Mouse (Mus musculus): ENCODE measurements around the gene Psmd9. TPM values are rescaled to one million over a fixed set of nuclear protein-coding genes. Genes with fewer than 3 reads are reported as not detected.
A peak's percentile ranks its signal among the peaks of the same experiment; 100 is the strongest.

The Psmd9 gene
- total and polyA plus RNA-seq, 2 experiments, result 28.5 to 29.8 TPM

DNA sequence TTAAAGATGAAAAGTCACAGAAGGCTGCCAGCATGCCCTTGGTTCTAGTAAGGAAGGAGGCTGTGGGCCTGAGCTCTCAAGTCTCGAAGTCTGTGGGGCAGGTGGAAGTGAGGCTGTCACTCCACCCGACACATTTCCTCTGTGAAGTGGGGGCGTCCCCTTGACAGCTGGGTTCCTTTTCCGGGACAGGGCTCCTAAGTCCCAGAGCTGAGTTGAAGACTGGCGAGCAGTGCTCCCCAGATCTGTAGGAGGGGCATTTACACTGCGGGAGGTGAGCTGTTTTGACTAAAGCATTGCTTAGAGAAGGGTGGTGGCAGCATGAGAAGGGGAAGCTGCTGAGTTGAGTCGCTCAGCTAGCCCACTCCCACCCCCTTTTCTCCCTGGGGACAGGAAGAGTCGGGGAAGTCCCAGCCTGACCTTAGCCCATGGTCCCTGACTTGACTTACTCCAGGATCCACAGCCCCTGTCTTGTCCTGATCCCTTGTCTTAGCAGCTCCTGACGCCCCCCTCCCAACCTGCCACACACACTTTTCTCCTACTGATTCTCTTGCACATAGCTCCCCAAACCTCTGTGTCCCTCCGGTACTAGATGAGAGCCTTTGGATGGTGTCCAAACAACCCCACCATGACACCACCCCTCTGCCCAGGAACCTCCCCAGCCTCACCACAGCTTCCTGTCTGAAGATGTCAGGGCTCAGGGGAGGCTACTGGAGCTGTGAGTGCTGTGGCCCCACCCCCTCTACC lies 40.6 kb upstream of the Psmd9 start:
- H3K36me3 ChIP-seq (ENCODE audit: control insufficient read depth, insufficient read depth, low read length), result peaks cover 1% of the 10 kb centered on the region; the same call in 1 of the 2 replicates
- 0 out of 2 replicates have a peak overlapping the region, but pooled peaks have one; percentile 8 for H3K9ac ChIP-seq (ENCODE audit: low read depth, low read length)
- 74% methylated on average over 10 of the region's 10 CpGs for WGBS
- H3K27me3 ChIP-seq (ENCODE audit: control insufficient read depth, insufficient read depth, low read length), result no peaks in the 10 kb centered on the region
- no peak overlapping the region for H3K27ac ChIP-seq (replicated peaks; ENCODE audit: insufficient read depth, low read depth, low read length)
- no peaks in the 10 kb centered on the region for H3K79me2 ChIP-seq (ENCODE audit: control insufficient read depth, insufficient read depth, low read length)
- no peak overlapping the region for H3K4me3 ChIP-seq (ENCODE audit: insufficient read depth, low read depth, low read length)
- H3K4me1 ChIP-seq (ENCODE audit: control insufficient read depth, insufficient read depth, low read length), result peaks cover 1% of the 10 kb centered on the region; the same call in 1 of the 2 replicates
- no peak for TF ChIP-seq CTCF (IDR thresholded peaks at IDR 0.05; ENCODE audit: low read depth, low read length)
- TF ChIP-seq POLR2A (IDR thresholded peaks at IDR 0.05; ENCODE audit: extremely low read depth, insufficient read depth, low read length), result no peak
- peak; percentile 20 for DNase-seq (ENCODE audit: extremely low read depth, low read depth, low spot score)

GRCm38 (mm10) chr5:123129170-123129757 lies 39.9 kb upstream of the Psmd9 start:
- 90% methylated on average over 10 of the region's 10 CpGs for WGBS
- peaks cover 6% of the 10 kb centered on the region for H3K4me1 ChIP-seq (ENCODE audit: control insufficient read depth, insufficient read depth, low read length)

DNA sequence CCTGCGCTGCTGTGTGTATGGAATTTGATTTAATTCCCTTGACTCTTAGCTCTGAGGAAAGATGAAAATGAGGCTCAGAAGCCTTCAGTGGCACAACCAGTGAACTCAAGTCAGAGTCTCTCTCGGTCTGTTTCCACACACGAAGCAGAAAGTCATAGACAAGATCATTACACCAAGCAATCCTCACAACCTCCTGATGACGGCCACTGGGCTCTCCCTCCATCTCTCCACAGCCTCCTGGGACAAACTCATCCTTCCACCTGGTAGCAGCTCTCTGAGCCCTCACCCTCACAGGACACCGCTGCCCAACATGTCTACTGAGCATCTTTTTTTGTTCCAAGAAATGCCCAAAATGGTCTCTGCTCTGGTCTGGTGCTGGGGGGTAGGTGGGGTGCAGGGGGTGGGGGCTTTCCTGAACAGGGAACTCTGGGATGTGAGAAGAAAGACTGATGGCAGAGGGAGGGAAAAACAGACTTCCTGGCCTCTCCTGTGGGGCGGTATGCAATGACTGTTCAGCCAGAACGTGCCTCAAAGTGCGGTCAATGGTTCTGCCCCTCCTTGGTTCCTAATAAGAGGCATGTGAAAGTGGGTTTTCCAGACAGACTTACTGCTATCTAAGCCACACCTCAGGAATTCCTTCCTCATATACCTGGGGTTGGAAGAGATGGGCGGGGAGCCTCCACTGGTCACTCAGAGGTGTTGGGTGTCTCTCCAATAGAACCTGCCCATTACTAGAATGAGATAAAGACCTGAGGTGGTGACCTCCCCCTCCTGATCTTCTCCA lies 39.0 kb upstream of the Psmd9 start:
- Histone ChIP-seq H3K9ac (ENCODE audit: low read depth, low read length) (no peak overlapping the region), H3K36me3 (ENCODE audit: control insufficient read depth, insufficient read depth, low read length) (peaks cover 6% of the 10 kb centered on the region; the same call in 1 of the 2 replicates), H3K4me3 (ENCODE audit: insufficient read depth, low read depth, low read length) (no peak overlapping the region), H3K27ac (replicated peaks; ENCODE audit: insufficient read depth, low read depth, low read length) (no peak overlapping the region), H3K4me1 (ENCODE audit: control insufficient read depth, insufficient read depth, low read length) (peaks cover 14% of the 10 kb centered on the region), H3K79me2 (ENCODE audit: control insufficient read depth, insufficient read depth, low read length) (no peaks in the 10 kb centered on the region), H3K27me3 (ENCODE audit: control insufficient read depth, insufficient read depth, low read length) (no peaks in the 10 kb centered on the region)
- WGBS, result 96% methylated on average over 9 of the region's 9 CpGs
- TF ChIP-seq POLR2A (IDR thresholded peaks at IDR 0.05; ENCODE audit: extremely low read depth, insufficient read depth, low read length), result no peak
- TF ChIP-seq CTCF (IDR thresholded peaks at IDR 0.05; ENCODE audit: low read depth, low read length), result no peak
- DNase-seq (ENCODE audit: extremely low read depth, low read depth, low spot score), result no peak

More at GRCm38 (mm10) chr5:123129170-123129757, 39.9 kb upstream of the Psmd9 start:
- no peaks in the 10 kb centered on the region for H3K27me3 ChIP-seq (ENCODE audit: control insufficient read depth, insufficient read depth, low read length)
- no peak overlapping the region for H3K9ac ChIP-seq (ENCODE audit: low read depth, low read length)
- H3K4me3 ChIP-seq (ENCODE audit: insufficient read depth, low read depth, low read length), result no peak overlapping the region
- no peaks in the 10 kb centered on the region for H3K79me2 ChIP-seq (ENCODE audit: control insufficient read depth, insufficient read depth, low read length)
- TF ChIP-seq POLR2A (IDR thresholded peaks at IDR 0.05; ENCODE audit: extremely low read depth, insufficient read depth, low read length) (no peak), CTCF (IDR thresholded peaks at IDR 0.05; ENCODE audit: low read depth, low read length) (no peak)
- DNase-seq (ENCODE audit: extremely low read depth, low read depth, low spot score), result no peak
- H3K36me3 ChIP-seq (ENCODE audit: control insufficient read depth, insufficient read depth, low read length), result peaks cover 6% of the 10 kb centered on the region; the same call in 1 of the 2 replicates
- H3K27ac ChIP-seq (replicated peaks; ENCODE audit: insufficient read depth, low read depth, low read length), result no peak overlapping the region

DNA sequence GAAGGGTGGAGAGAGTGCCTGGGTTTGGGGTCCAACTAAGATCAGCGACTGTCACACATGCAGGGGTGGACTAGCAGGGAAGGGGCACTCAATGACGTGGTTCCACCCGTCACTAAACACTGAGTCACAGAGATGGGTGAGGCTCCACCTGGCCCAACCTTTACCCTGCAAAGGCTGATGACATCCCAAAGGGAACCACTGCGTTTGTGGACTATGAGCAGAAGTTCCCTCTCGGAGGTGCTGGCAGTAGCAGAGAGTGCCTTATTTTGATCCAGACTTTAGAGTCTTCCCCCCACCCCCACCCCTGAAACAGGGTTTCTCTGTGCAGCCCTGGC lies 38.4 kb upstream of the Psmd9 start:
- WGBS, result 90% methylated on average over 5 of the region's 5 CpGs
- Histone ChIP-seq H3K4me3 (ENCODE audit: insufficient read depth, low read depth, low read length) (no peak overlapping the region), H3K9ac (ENCODE audit: low read depth, low read length) (no peak overlapping the region), H3K79me2 (ENCODE audit: control insufficient read depth, insufficient read depth, low read length) (no peaks in the 10 kb centered on the region), H3K36me3 (ENCODE audit: control insufficient read depth, insufficient read depth, low read length) (peaks cover 6% of the 10 kb centered on the region; the same call in 1 of the 2 replicates), H3K27ac (replicated peaks; ENCODE audit: insufficient read depth, low read depth, low read length) (no peak overlapping the region), H3K4me1 (ENCODE audit: control insufficient read depth, insufficient read depth, low read length) (peaks cover 15% of the 10 kb centered on the region), H3K27me3 (ENCODE audit: control insufficient read depth, insufficient read depth, low read length) (no peaks in the 10 kb centered on the region)
- TF ChIP-seq POLR2A (IDR thresholded peaks at IDR 0.05; ENCODE audit: extremely low read depth, insufficient read depth, low read length) (no peak), CTCF (IDR thresholded peaks at IDR 0.05; ENCODE audit: low read depth, low read length) (no peak)
- no peak for DNase-seq (ENCODE audit: extremely low read depth, low read depth, low spot score)

DNA sequence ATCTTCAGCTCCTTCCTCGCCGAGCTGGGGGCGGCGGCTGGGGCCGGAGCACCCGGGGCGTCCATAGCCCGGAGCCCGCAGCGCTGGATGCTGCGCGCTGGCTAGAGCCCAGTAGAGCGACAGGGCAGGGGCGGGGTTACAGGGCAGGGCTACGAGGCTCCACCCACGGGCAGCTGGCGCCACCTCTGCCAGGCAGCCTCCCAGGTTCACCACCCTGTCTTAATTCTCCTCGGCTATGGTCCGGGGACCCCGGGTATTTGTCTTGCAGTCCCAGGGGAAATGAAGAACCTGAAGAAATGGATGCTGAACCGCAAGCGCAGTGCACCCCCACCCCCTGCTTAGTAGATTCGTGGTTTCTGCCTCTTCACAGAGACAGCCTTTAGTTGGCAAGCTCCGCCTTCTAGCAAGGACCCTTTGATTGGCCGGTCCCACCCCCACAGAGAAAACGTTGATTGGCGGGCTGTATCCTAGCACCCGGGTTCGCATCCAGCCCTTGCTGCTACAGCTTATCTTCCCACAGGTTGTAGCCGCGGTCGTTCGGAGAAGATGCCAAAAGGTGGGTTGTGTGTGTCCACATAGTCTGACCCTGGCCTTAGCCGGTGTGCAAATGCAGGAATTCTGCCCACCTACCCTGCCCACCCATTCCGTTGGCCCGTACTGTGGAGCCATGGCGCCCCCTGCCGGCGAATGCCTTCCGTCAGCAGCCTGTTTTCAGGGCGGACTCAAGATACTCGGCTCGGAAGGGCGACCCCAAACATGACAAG lies 36.7 kb upstream of the Psmd9 start, which contains the start of gene Rhof:
Gene Rhof (minus strand): TSS at position 385 of the 764 bp plus-strand sequence.
- peak within 1 kb of the TSS; percentile 27 for H3K4me3 ChIP-seq (ENCODE audit: insufficient read depth, low read depth, low read length)
- H3K4me1 ChIP-seq (ENCODE audit: control insufficient read depth, insufficient read depth, low read length), result peaks cover 21% of the 10 kb centered on the region
- 2% methylated on average over 44 of the region's 44 CpGs for WGBS
- no peaks in the 10 kb centered on the region for H3K79me2 ChIP-seq (ENCODE audit: control insufficient read depth, insufficient read depth, low read length)
- DNase-seq (ENCODE audit: extremely low read depth, low read depth, low spot score), result peak; percentile 79
- no peak for TF ChIP-seq POLR2A (IDR thresholded peaks at IDR 0.05; ENCODE audit: extremely low read depth, insufficient read depth, low read length)
- peak; percentile 90 for TF ChIP-seq CTCF (IDR thresholded peaks at IDR 0.05; ENCODE audit: low read depth, low read length)
- H3K27ac ChIP-seq (replicated peaks; ENCODE audit: insufficient read depth, low read depth, low read length), result peak within 1 kb of the TSS; percentile 16
- H3K36me3 ChIP-seq (ENCODE audit: control insufficient read depth, insufficient read depth, low read length), result peaks cover 6% of the 10 kb centered on the region; the same call in 1 of the 2 replicates
- peak within 1 kb of the TSS; percentile 18; the same call in 1 of the 2 replicates for H3K9ac ChIP-seq (ENCODE audit: low read depth, low read length)
- no peaks in the 10 kb centered on the region for H3K27me3 ChIP-seq (ENCODE audit: control insufficient read depth, insufficient read depth, low read length)

All from liver, adult 2 months (tissue).